Mouse (Mus musculus): ENCODE results near the gene Ado. TPM values are rescaled to one million over a fixed set of nuclear protein-coding genes. Genes with fewer than 3 reads are reported as not detected.

Ado gene
- polyA plus RNA-seq, 1 experiment from 2014 or later: 62.9 TPM

DNA sequence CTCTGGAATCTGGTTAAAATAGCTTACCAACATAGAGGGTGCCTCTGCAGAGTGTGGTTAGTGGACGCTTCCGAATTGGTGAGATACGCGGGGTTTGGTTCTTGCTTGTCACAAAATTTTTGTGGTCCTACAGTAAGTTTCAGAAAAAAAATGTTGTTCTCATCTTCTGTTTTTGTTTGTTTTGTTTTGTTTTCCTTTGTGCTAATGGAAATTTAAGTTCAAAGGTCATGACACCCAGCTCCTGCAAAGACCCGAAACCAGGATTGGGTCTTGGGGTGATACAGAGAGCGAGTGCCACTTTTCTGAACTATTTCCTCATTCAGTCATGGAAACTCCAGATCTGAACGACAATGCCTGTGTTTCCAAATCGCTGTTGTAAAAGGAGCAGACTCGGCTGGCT is 50.8 kb downstream of the Ado start:
- Histone ChIP-seq H3K27ac (ENCODE audit: low read depth, low read length) (no peak overlapping the region), H3K4me3 (ENCODE audit: low read depth, low read length) (no peak overlapping the region), H3K27me3 (ENCODE audit: control insufficient read depth, insufficient read depth, low read length) (no peaks in the 10 kb centered on the region), H3K36me3 (ENCODE audit: control insufficient read depth, insufficient read depth, low read length) (no peaks in the 10 kb centered on the region), H3K9ac (ENCODE audit: low read length) (no peak overlapping the region), H3K4me1 (replicated peaks; ENCODE audit: control insufficient read depth, insufficient read depth, low read length) (no peaks in the 10 kb centered on the region), H3K9me3 (ENCODE audit: control insufficient read depth, low read length) (no peaks in the 10 kb centered on the region), H3K4me2 (ENCODE audit: low read depth, low read length, severe bottlenecking) (no peak overlapping the region)
- 95% methylated on average over 9 of the region's 9 CpGs for WGBS
- DNase-seq (ENCODE audit: low spot score): no peak
- ATAC-seq (replicated peaks; ENCODE audit: low FRiP score): no peak

DNA sequence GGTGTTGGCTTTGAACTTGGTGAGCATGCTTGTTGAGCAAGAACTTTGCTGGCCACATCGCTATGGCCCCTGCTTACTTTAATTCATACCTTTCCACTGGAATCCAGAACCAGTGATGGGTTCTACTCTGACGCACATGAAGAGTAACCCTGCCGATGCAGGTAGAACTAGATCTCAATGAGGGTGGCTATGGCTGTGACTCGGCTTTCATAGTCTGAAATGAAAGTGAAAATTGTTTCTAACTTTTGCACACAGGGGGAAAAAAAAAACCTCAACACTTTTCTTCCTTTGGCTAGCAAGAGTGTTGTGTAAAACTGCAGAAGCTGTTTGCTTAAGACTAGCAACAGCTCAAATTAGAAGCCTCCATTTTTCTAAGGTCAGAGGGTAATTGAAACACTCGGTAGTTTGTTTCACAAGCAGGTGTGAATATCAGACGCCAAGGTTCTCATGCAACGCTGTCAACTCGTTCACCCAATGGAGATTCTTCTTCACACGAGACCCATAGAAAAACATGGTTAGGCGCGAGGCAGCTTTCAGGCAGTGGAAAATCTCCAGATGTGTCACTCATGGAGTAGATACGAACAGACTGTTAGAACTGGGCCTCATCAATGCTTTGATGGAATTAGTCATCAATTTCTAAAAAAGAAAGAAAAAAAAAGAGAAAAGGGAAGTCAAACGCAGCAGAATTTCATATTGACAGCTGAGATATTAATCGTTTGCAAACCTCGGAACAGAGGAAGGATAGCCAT is 51.4 kb downstream of the Ado start:
- H3K9ac ChIP-seq (ENCODE audit: low read length): no peak overlapping the region
- H3K9me3 ChIP-seq (ENCODE audit: control insufficient read depth, low read length): no peaks in the 10 kb centered on the region
- no peak overlapping the region for H3K4me2 ChIP-seq (ENCODE audit: low read depth, low read length, severe bottlenecking)
- H3K36me3 ChIP-seq (ENCODE audit: control insufficient read depth, insufficient read depth, low read length): no peaks in the 10 kb centered on the region
- no peak overlapping the region for H3K4me3 ChIP-seq (ENCODE audit: low read depth, low read length)
- no peaks in the 10 kb centered on the region for H3K27me3 ChIP-seq (ENCODE audit: control insufficient read depth, insufficient read depth, low read length)
- H3K4me1 ChIP-seq (replicated peaks; ENCODE audit: control insufficient read depth, insufficient read depth, low read length): no peaks in the 10 kb centered on the region
- H3K27ac ChIP-seq (ENCODE audit: low read depth, low read length): no peak overlapping the region
- 92% methylated on average over 15 of the region's 15 CpGs for WGBS
- ATAC-seq (replicated peaks; ENCODE audit: low FRiP score) (no peak), DNase-seq (ENCODE audit: low spot score) (no peak)

Other genes with a start within 250 kb of the Ado start
- 0.29 TPM in 1 of 2 replicates, not detected in the other for gene Egr2, start 13.5 kb downstream of the Ado start, polyA plus RNA-seq (2014; fragmentation: Nextera tagmentation; extraction: Ambion mirVana)